Comparison of ENCODE assay signal across 8 mouse cellular contexts in the genomic region with DNA sequence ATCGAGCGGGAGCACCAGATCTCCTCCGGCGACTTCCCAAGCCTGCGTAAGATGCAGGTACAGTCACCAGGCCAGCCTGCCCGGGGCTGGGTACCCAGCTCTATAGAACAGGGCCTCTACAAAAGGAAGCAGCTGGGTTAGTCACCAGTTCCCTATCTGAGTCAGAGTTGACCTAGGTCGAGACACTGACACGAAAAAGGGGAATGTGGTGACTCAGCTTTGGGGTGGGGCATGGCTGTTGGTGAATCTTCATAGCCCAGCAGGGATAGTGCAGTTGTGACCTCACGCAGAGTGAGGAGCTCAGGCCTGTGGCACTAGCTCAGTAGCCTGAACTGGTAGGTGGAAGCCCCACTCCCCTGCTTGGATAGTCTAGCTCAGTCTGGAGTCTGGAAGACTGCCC. TPM values are rescaled to one million over a fixed set of nuclear protein-coding genes. Genes with fewer than 3 reads are reported as not detected.
A peak's percentile ranks its signal among the peaks of the same experiment; 100 is the strongest.
DNase-seq lines count a peak whose midpoint lies in the region; ATAC-seq lines count a peak whose summit lies in the region.

No protein-coding gene starts in this region.

- H3K4me3 ChIP-seq in heart, embryonic 11.5 days (ENCODE audit: low read depth, low read length) = no peak overlapping the region
- no peak overlapping the region for H3K4me3 ChIP-seq in hindbrain, embryonic 11.5 days (ENCODE audit: low read depth, low read length)

- ATAC-seq in heart, embryonic 11.5 days (replicated peaks; ENCODE audit: insufficient number of reproducible peaks, low FRiP score, low TSS enrichment) = peak; percentile 64
- ATAC-seq in megakaryocyte, adult 5-6 weeks (ENCODE audit: poor library complexity, severe bottlenecking) = peak; percentile 86
- no peak for ATAC-seq in hindbrain, embryonic 11.5 days (ENCODE audit: low FRiP score)

- WGBS in heart, embryonic 11.5 days (ENCODE audit: insufficient replicate concordance) = 80% methylated on average over 9 of the region's 9 CpGs
- 94% methylated on average over 9 of the region's 9 CpGs for WGBS in hindbrain, embryonic 11.5 days

- H3K4me2 ChIP-seq in heart, embryonic 11.5 days = no peak overlapping the region
- no peak overlapping the region for H3K4me2 ChIP-seq in hindbrain, embryonic 11.5 days (replicated peaks; ENCODE audit: low read depth, low read length)

- peak overlapping the region; percentile 63 for H3K27ac ChIP-seq in heart, embryonic 11.5 days (ENCODE audit: low read depth, low read length)
- no peak overlapping the region for H3K27ac ChIP-seq in hindbrain, embryonic 11.5 days (ENCODE audit: low read depth, low read length)

- H3K9ac ChIP-seq in heart, embryonic 11.5 days (ENCODE audit: low read depth, low read length) = peak overlapping the region; percentile 22; the same call in 1 of the 2 replicates
- H3K9ac ChIP-seq in hindbrain, embryonic 11.5 days (ENCODE audit: low read depth, low read length) = no peak overlapping the region

- peaks cover 20% of the 10 kb centered on the region for H3K4me1 ChIP-seq in heart, embryonic 11.5 days (ENCODE audit: control insufficient read depth, insufficient read depth, low read length)
- no peaks in the 10 kb centered on the region for H3K4me1 ChIP-seq in hindbrain, embryonic 11.5 days (replicated peaks; ENCODE audit: control insufficient read depth, insufficient read depth, low read length)

- H3K36me3 ChIP-seq in heart, embryonic 11.5 days (ENCODE audit: control insufficient read depth, insufficient read depth, low read length) = peaks cover 40% of the 10 kb centered on the region
- H3K36me3 ChIP-seq in hindbrain, embryonic 11.5 days (ENCODE audit: control insufficient read depth, insufficient read depth, low read length) = 0 out of 2 replicates have a peak, but pooled peaks cover 7% of the 10 kb centered on the region

- no peaks in the 10 kb centered on the region for H3K27me3 ChIP-seq in heart, embryonic 11.5 days (ENCODE audit: control insufficient read depth, insufficient read depth, low read length)
- H3K27me3 ChIP-seq in hindbrain, embryonic 11.5 days (ENCODE audit: control insufficient read depth, insufficient read depth, low read length) = no peaks in the 10 kb centered on the region

- H3K9me3 ChIP-seq in heart, embryonic 11.5 days (replicated peaks; ENCODE audit: control insufficient read depth, low read length) = no peaks in the 10 kb centered on the region
- no peaks in the 10 kb centered on the region for H3K9me3 ChIP-seq in hindbrain, embryonic 11.5 days (ENCODE audit: control insufficient read depth, low read length)

- DNase-seq in kidney, adult 11 months = peak; percentile 65
- DNase-seq in kidney, postnatal 10 days = no peak
- peak; percentile 93 to 96 for DNase-seq in adrenal gland, adult (ENCODE audit: inconsistent age in 2 of 2, low spot score in 1 of 2)
- DNase-seq in hindbrain, embryonic 11.5 days (ENCODE audit: low spot score) = no peak
- no peak for DNase-seq in left cerebral cortex, adult 18-20 months (ENCODE audit: low spot score in 2 of 2)
- DNase-seq in frontal cortex, postnatal 10 days (ENCODE audit: low spot score in 2 of 2) = no peak

RNA-seq across cellular contexts. Expression of gene Cdc42bpg, which starts 8.6 kb away (rescaled TPM):
- 0.44 and 0.74 TPM in 2 replicates for polyA plus RNA-seq in heart, embryonic 11.5 days (2014; fragmentation: Nextera tagmentation; extraction: Ambion mirVana)
- total RNA-seq in megakaryocyte, adult 5-6 weeks (2015) = 0.56 and 0.68 TPM in 2 replicates
- total RNA-seq in megakaryocyte, adult 5-6 weeks (2017) = 0.88 and 1.3 TPM in 2 replicates
- polyA plus RNA-seq in hindbrain, embryonic 11.5 days (2014; fragmentation: Nextera tagmentation; extraction: Ambion mirVana) = 0.50 and 0.82 TPM in 2 replicates
- total RNA-seq in left cerebral cortex, adult 18-20 months (2021) = 1 to 10 TPM; 4.2 to 4.8 TPM

RNA-seq across cellular contexts. Expression of gene Ehd1, which starts 21.1 kb away (rescaled TPM):
- 70.0 and 82.8 TPM in 2 replicates for polyA plus RNA-seq in heart, embryonic 11.5 days (2014; fragmentation: Nextera tagmentation; extraction: Ambion mirVana)
- 19.3 and 27.1 TPM in 2 replicates for total RNA-seq in megakaryocyte, adult 5-6 weeks (2015)
- 24.0 and 34.8 TPM in 2 replicates for total RNA-seq in megakaryocyte, adult 5-6 weeks (2017)
- 62.6 and 67.4 TPM in 2 replicates for polyA plus RNA-seq in hindbrain, embryonic 11.5 days (2014; fragmentation: Nextera tagmentation; extraction: Ambion mirVana)
- total RNA-seq in left cerebral cortex, adult 18-20 months (2021) = 10 to 100 TPM; 36.8 to 39.0 TPM

RNA-seq across cellular contexts. Expression of gene Men1, which starts 37.1 kb away (rescaled TPM):
- 31.8 and 35.1 TPM in 2 replicates for polyA plus RNA-seq in heart, embryonic 11.5 days (2014; fragmentation: Nextera tagmentation; extraction: Ambion mirVana)
- total RNA-seq in megakaryocyte, adult 5-6 weeks (2015) = 15.1 and 16.6 TPM in 2 replicates
- 19.2 and 20.7 TPM in 2 replicates for total RNA-seq in megakaryocyte, adult 5-6 weeks (2017)
- polyA plus RNA-seq in hindbrain, embryonic 11.5 days (2014; fragmentation: Nextera tagmentation; extraction: Ambion mirVana) = 43.0 and 51.3 TPM in 2 replicates
- total RNA-seq in left cerebral cortex, adult 18-20 months (2021) = 10 to 100 TPM; 62.4 to 74.5 TPM

RNA-seq across cellular contexts. Expression of gene Map4k2, which starts 43.3 kb away (rescaled TPM):
- 9.6 and 10.1 TPM in 2 replicates for polyA plus RNA-seq in heart, embryonic 11.5 days (2014; fragmentation: Nextera tagmentation; extraction: Ambion mirVana)
- total RNA-seq in megakaryocyte, adult 5-6 weeks (2015) = 35.0 and 43.3 TPM in 2 replicates
- total RNA-seq in megakaryocyte, adult 5-6 weeks (2017) = 66.3 and 79.6 TPM in 2 replicates
- 6.7 and 8.5 TPM in 2 replicates for polyA plus RNA-seq in hindbrain, embryonic 11.5 days (2014; fragmentation: Nextera tagmentation; extraction: Ambion mirVana)
- 100 to 1,000 TPM in 1 of 2 experiments, 10 to 100 TPM in 1; 92.9 to 100 TPM for total RNA-seq in left cerebral cortex, adult 18-20 months (2021)

RNA-seq across cellular contexts. Expression of gene Atg2a, which starts 56.2 kb away (rescaled TPM):
- polyA plus RNA-seq in heart, embryonic 11.5 days (2014; fragmentation: Nextera tagmentation; extraction: Ambion mirVana) = 6.1 and 8.4 TPM in 2 replicates
- 9.8 and 10.1 TPM in 2 replicates for total RNA-seq in megakaryocyte, adult 5-6 weeks (2015)
- total RNA-seq in megakaryocyte, adult 5-6 weeks (2017) = 8.5 and 10.3 TPM in 2 replicates
- 7.0 and 8.1 TPM in 2 replicates for polyA plus RNA-seq in hindbrain, embryonic 11.5 days (2014; fragmentation: Nextera tagmentation; extraction: Ambion mirVana)
- 10 to 100 TPM; 31.5 to 33.9 TPM for total RNA-seq in left cerebral cortex, adult 18-20 months (2021)

Comparison
In these comparisons a context has a peak if more than half of its experiments do, and no peak if none do; other contexts are left out.
1. DNase-seq: peak in kidney, adult 11 months (single experiment) and adrenal gland, adult (2 of 2); none in kidney, postnatal 10 days (single experiment), hindbrain, embryonic 11.5 days (single experiment), left cerebral cortex, adult 18-20 months (0 of 2) and frontal cortex, postnatal 10 days (0 of 2).